Mouse (Mus musculus): ENCODE results near the gene Zfp286. TPM values are rescaled to one million over a fixed set of nuclear protein-coding genes. Genes with fewer than 3 reads are reported as not detected.

The Zfp286 gene
- polyA plus RNA-seq, 1 experiment from 2014 or later = 1.7 TPM

- in situ Hi-C loops (cut with MboI; ENCODE audit: low pct_unique_long_range_greater_than_20kb) = no loop called here
Observed at GRCm38 (mm10) chr11:62748062-62748461, 41.2 kb downstream of the Zfp286 start.

GRCm38 (mm10) chr11:62747227-62747626, 42.0 kb downstream of the Zfp286 start:
- ATAC-seq = no peak
- POLR2A ChIA-PET = no interaction called here

More at GRCm38 (mm10) chr11:62748062-62748461, 41.2 kb downstream of the Zfp286 start:
- ChIA-PET CTCF (interaction anchor here (1.7 kb wide), 1 partner anchor 154 kb away, joined by 3 read pairs; no protein-coding TSS in a partner anchor), POLR2A (no interaction called here)
- ATAC-seq (no peak), DNase-seq (ENCODE audit: low read depth, low spot score) (no peak)
- no peak for TF ChIP-seq CTCF (IDR thresholded peaks at IDR 0.05)
- peaks cover 57% of the 10 kb centered on the region for H3K27me3 ChIP-seq

DNA sequence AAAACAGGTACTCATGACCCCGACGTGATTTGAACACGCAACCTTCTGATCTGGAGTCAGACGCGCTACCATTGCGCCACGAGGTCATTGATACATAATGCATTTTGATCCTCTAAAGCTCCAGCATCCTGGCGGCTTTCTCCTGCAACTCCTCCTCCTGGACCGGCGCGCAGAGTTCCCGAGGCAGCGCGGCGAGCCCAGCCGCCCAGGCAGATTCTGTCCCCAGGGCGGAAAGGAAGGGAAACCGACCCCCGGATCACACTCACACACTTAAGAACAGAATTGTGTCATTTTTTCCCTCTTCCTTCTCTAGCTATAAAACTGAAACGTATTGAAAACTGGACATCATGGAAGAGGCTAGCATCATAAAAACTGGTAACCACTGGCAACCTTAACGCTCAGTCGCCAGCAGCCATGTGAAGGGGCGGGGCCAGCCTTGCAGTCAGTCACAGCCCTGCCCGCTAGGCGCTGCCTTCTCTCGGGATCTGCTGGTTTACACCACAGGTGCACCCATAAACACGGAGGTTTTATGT, 43.2 kb downstream of the Zfp286 start:
- no peak for TF ChIP-seq CTCF (IDR thresholded peaks at IDR 0.05)
- ChIA-PET POLR2A (no interaction called here), CTCF (interaction anchor here (1.7 to 1.9 kb wide), 2 partner anchors 10 to 105 kb away, joined by 5 to 6 read pairs; no protein-coding TSS in a partner anchor)
- in situ Hi-C loops (cut with MboI; ENCODE audit: low pct_unique_long_range_greater_than_20kb) = no loop called here
- peaks cover 55% of the 10 kb centered on the region for H3K27me3 ChIP-seq
- DNase-seq (ENCODE audit: low read depth, low spot score) (no peak), ATAC-seq (peak; percentile 12)

More at GRCm38 (mm10) chr11:62747227-62747626, 42.0 kb downstream of the Zfp286 start:
- CTCF ChIA-PET = interaction anchor here (1.7 kb wide), 2 partner anchors 9 to 154 kb away, joined by 3 to 6 read pairs; no protein-coding TSS in a partner anchor
- TF ChIP-seq CTCF (IDR thresholded peaks at IDR 0.05) = no peak
- in situ Hi-C loops (cut with MboI; ENCODE audit: low pct_unique_long_range_greater_than_20kb) = no loop called here
- peaks cover 57% of the 10 kb centered on the region for H3K27me3 ChIP-seq
- DNase-seq (ENCODE audit: low read depth, low spot score) = no peak

GRCm38 (mm10) chr11:62744103-62744502, 45.2 kb downstream of the Zfp286 start:
- DNase-seq (ENCODE audit: low read depth, low spot score) = no peak
- in situ Hi-C loops (cut with MboI; ENCODE audit: low pct_unique_long_range_greater_than_20kb) = no loop called here
- ChIA-PET CTCF (interaction anchor here (0.6 to 1.3 kb wide), 12 partner anchors 9 to 135 kb away, joined by 3 to 6 read pairs (median 3); partner anchors contain the start of genes Gm10428, Tvp23b and Zfp287), POLR2A (no interaction called here)
- H3K27me3 ChIP-seq = peaks cover 65% of the 10 kb centered on the region
- peak; percentile 93 for TF ChIP-seq CTCF (IDR thresholded peaks at IDR 0.05)
- ATAC-seq = peak; percentile 44

GRCm38 (mm10) chr11:62742261-62742957, 46.9 kb downstream of the Zfp286 start:
- in situ Hi-C loops (cut with MboI; ENCODE audit: low pct_unique_long_range_greater_than_20kb) = no loop called here

DNA sequence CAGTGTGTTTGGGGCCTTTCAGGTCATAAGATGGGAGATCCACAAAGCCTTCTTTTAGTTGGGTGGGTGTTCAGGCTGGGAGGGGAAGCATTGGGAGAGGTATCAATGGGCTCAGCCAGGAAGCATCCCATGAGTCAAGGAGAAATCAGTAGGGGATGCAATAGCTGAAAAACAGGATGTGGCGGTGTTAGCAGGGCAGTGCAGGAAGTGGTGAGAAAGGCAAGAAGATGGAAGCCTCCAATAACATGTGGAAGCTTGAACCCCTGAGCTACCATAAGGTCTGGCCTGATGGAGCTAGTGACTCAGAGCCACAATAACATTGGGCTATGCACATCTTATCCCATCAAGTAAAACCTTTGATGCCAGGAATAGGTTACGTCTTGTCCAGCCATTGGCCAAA, 48.1 kb downstream of the Zfp286 start:
- ATAC-seq = no peak
- peaks cover 52% of the 10 kb centered on the region for H3K27me3 ChIP-seq
- POLR2A ChIA-PET = no interaction called here
- TF ChIP-seq CTCF (IDR thresholded peaks at IDR 0.05) = no peak
- in situ Hi-C loops (cut with MboI; ENCODE audit: low pct_unique_long_range_greater_than_20kb) = no loop called here
- DNase-seq (ENCODE audit: low read depth, low spot score) = no peak
- CTCF ChIA-PET = interaction anchor here (0.7 to 1.6 kb wide), 3 partner anchors 10 to 160 kb away, joined by 3 to 4 read pairs (median 4); no protein-coding TSS in a partner anchor

More at GRCm38 (mm10) chr11:62742261-62742957, 46.9 kb downstream of the Zfp286 start:
- no peak for TF ChIP-seq CTCF (IDR thresholded peaks at IDR 0.05)
- H3K27me3 ChIP-seq = peaks cover 62% of the 10 kb centered on the region
- no peak for ATAC-seq
- DNase-seq (ENCODE audit: low read depth, low spot score) = no peak
- ChIA-PET POLR2A (no interaction called here), CTCF (interaction anchor here (1.6 kb wide), 1 partner anchor 159 kb away, joined by 4 read pairs; no protein-coding TSS in a partner anchor)

- no peak for TF ChIP-seq CTCF (IDR thresholded peaks at IDR 0.05)
- POLR2A ChIA-PET = no interaction called here
- peaks cover 11% of the 10 kb centered on the region for H3K27me3 ChIP-seq
- CTCF ChIA-PET = interaction anchor here (1.2 to 1.6 kb wide), 2 partner anchors 11 to 12 kb away, joined by 3 read pairs; no protein-coding TSS in a partner anchor
- DNase-seq (ENCODE audit: low read depth, low spot score) (no peak), ATAC-seq (no peak)
- in situ Hi-C loops (cut with MboI; ENCODE audit: low pct_unique_long_range_greater_than_20kb) = no loop called here
Observed at GRCm38 (mm10) chr11:62732665-62733064, 56.6 kb downstream of the Zfp286 start.

DNA sequence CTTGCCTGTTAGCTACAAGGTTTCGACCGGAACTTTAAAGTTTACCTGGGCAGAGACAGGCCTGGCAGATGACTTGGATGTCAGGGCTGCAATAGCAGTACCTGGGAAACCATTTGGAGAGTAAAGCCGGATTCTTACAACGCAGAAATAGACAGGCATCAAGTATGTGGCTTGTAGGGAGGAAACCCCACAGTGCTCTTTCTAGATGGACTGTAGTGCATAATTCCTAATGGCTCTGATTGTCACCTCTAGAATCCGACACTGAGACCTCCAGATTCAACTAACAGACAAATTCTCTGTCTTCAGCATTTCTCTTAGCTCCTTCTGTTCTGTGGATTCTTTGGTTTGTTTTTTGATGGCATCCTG, 57.3 kb downstream of the Zfp286 start:
- in situ Hi-C loops (cut with MboI; ENCODE audit: low pct_unique_long_range_greater_than_20kb) = no loop called here
- ChIA-PET POLR2A (interaction anchor here (0.6 kb wide), 1 partner anchor 109 kb away, joined by 3 read pairs; no protein-coding TSS in a partner anchor), CTCF (interaction anchor here (1.0 to 1.2 kb wide), 2 partner anchors 12 to 39 kb away, joined by 3 read pairs; no protein-coding TSS in a partner anchor)
- H3K27me3 ChIP-seq = peaks cover 11% of the 10 kb centered on the region
- TF ChIP-seq CTCF (IDR thresholded peaks at IDR 0.05) = no peak
- DNase-seq (ENCODE audit: low read depth, low spot score) (no peak), ATAC-seq (no peak)

GRCm38 (mm10) chr11:62731311-62732021, 57.8 kb downstream of the Zfp286 start, which contains the start of gene Zfp287:
Zfp287 (minus strand) TSS chr11:62731905.
- TF ChIP-seq CTCF (IDR thresholded peaks at IDR 0.05) = no peak
- DNase-seq (ENCODE audit: low read depth, low spot score) (peak; percentile 54), ATAC-seq (peak; percentile 93)
- POLR2A ChIA-PET = interaction anchor here (0.6 kb wide), 1 partner anchor 110 kb away, joined by 3 read pairs; no protein-coding TSS in a partner anchor
- CTCF ChIA-PET = interaction anchor here (1.0 to 1.2 kb wide), 3 partner anchors 9 to 38 kb away, joined by 3 to 4 read pairs (median 3); no protein-coding TSS in a partner anchor
- in situ Hi-C loops (cut with MboI; ENCODE audit: low pct_unique_long_range_greater_than_20kb) = no loop called here
- peaks cover 11% of the 10 kb centered on the region for H3K27me3 ChIP-seq

GRCm38 (mm10) chr11:62728276-62728675, 61.0 kb downstream of the Zfp286 start:
- TF ChIP-seq CTCF (IDR thresholded peaks at IDR 0.05) = no peak
- ATAC-seq = no peak
- no peak for DNase-seq (ENCODE audit: low read depth, low spot score)
- CTCF ChIA-PET = no interaction called here
- H3K27me3 ChIP-seq = peaks cover 5% of the 10 kb centered on the region
- POLR2A ChIA-PET = no interaction called here
- in situ Hi-C loops (cut with MboI; ENCODE audit: low pct_unique_long_range_greater_than_20kb) = no loop called here
